Mouse (Mus musculus) thymus, postnatal 25 days (tissue): ENCODE results near the gene Nhs.

ENCODE experiments used
- DNase-seq: peaks from one replicate; pipeline ENCODE4 v3.0.0; 2022

The Nhs gene

GRCm38 (mm10) chrX:162017471-162017870 is 142.1 kb downstream of the Nhs start:
- no peak for DNase-seq

- DNase-seq: no peak
Measured at GRCm38 (mm10) chrX:162012570-162012969, 147.0 kb downstream of the Nhs start.

GRCm38 (mm10) chrX:162009876-162010275 is 149.7 kb downstream of the Nhs start:
- no peak for DNase-seq

- DNase-seq: no peak
Measured at GRCm38 (mm10) chrX:162003818-162004217, 155.7 kb downstream of the Nhs start.

GRCm38 (mm10) chrX:161998876-161999275 is 160.7 kb downstream of the Nhs start:
- no peak for DNase-seq

- no peak for DNase-seq
Measured at GRCm38 (mm10) chrX:161997170-161997795, 162.2 kb downstream of the Nhs start.

- no peak for DNase-seq
Measured at GRCm38 (mm10) chrX:161990171-161990570, 169.4 kb downstream of the Nhs start.

- no peak for DNase-seq
Measured at GRCm38 (mm10) chrX:161984961-161985360, 174.6 kb downstream of the Nhs start.

- DNase-seq: no peak
Measured at GRCm38 (mm10) chrX:161981399-161981798, 178.1 kb downstream of the Nhs start.

GRCm38 (mm10) chrX:161979946-161980345 is 179.6 kb downstream of the Nhs start:
- no peak for DNase-seq

GRCm38 (mm10) chrX:161977236-161977841 is 182.2 kb downstream of the Nhs start:
- no peak for DNase-seq

GRCm38 (mm10) chrX:161976376-161976775 is 183.2 kb downstream of the Nhs start:
- DNase-seq: no peak

GRCm38 (mm10) chrX:161973572-161973971 is 186.0 kb downstream of the Nhs start:
- no peak for DNase-seq

GRCm38 (mm10) chrX:161972723-161973122 is 186.8 kb downstream of the Nhs start:
- DNase-seq: no peak

- DNase-seq: no peak
Measured at GRCm38 (mm10) chrX:161971961-161972502, 187.5 kb downstream of the Nhs start.

GRCm38 (mm10) chrX:161971131-161971530 is 188.4 kb downstream of the Nhs start:
- no peak for DNase-seq

- DNase-seq: no peak
Measured at GRCm38 (mm10) chrX:161967692-161968091, 191.8 kb downstream of the Nhs start.

GRCm38 (mm10) chrX:161963372-161963771 is 196.2 kb downstream of the Nhs start:
- no peak for DNase-seq

- DNase-seq: no peak
Measured at GRCm38 (mm10) chrX:161962855-161963254, 196.7 kb downstream of the Nhs start.

GRCm38 (mm10) chrX:161961756-161962155 is 197.8 kb downstream of the Nhs start:
- no peak for DNase-seq

GRCm38 (mm10) chrX:161961176-161961575 is 198.4 kb downstream of the Nhs start:
- DNase-seq: no peak

GRCm38 (mm10) chrX:161952356-161952755 is 207.2 kb downstream of the Nhs start:
- DNase-seq: no peak

- no peak for DNase-seq
Measured at GRCm38 (mm10) chrX:161943098-161943680, 216.3 kb downstream of the Nhs start.

- no peak for DNase-seq
Measured at GRCm38 (mm10) chrX:161940696-161941095, 218.8 kb downstream of the Nhs start.
